Mouse (Mus musculus): ENCODE data around the gene Ly6c2.
"Not testable (repeated sequence)": the region's sequence is repeated elsewhere in the genome, so short reads cannot be mapped to it uniquely, and the experiment has no call there.

- peak; percentile 34; the same call in 1 of the 2 replicates for TF ChIP-seq CTCF (IDR thresholded peaks at IDR 0.05; ENCODE audit: extremely low read depth, insufficient read depth, insufficient read length, insufficient replicate concordance)
- not testable (repeated sequence) for TF ChIP-seq POLR2A (IDR thresholded peaks at IDR 0.05; ENCODE audit: low read depth, low read length)
These were observed 30.1 kb upstream of the Ly6c2 start for GRCm38 (mm10) chr15:75141812-75142360.

All from spleen, adult 2 months (tissue).